Comparison of ENCODE assay signal across 8 mouse cellular contexts in genomic region chr11:115999538-116000143, GRCm38 (mm10). TPM values are rescaled to one million over a fixed set of nuclear protein-coding genes. Genes with fewer than 3 reads are reported as not detected.
DNase-seq lines count a peak whose midpoint lies in the region; ATAC-seq and TF ChIP-seq lines count a peak whose summit lies in the region.

No protein-coding gene starts in this region.

- H3K4me2 ChIP-seq in kidney, embryonic 15.5 days: no peak overlapping the region
- no peak overlapping the region for H3K4me2 ChIP-seq in forebrain, embryonic 16.5 days (ENCODE audit: low read length)
- no peak overlapping the region for H3K4me2 ChIP-seq in hindbrain, embryonic 14.5 days (replicated peaks)
- H3K4me2 ChIP-seq in midbrain, embryonic 12.5 days (replicated peaks): no peak overlapping the region

- intact Hi-C loops in left cerebral cortex, postnatal 14 days (cut with DNase I): loop anchor here (2.0 kb wide), 1 partner anchor 61 kb away; no protein-coding TSS in a partner anchor

- 15% methylated on average over 14 of the region's 14 CpGs for WGBS in kidney, embryonic 15.5 days
- WGBS in forebrain, embryonic 16.5 days: 19% methylated on average over 14 of the region's 14 CpGs
- 16% methylated on average over 14 of the region's 14 CpGs for WGBS in hindbrain, embryonic 14.5 days
- 22% methylated on average over 14 of the region's 14 CpGs for WGBS in midbrain, embryonic 12.5 days

- H3K4me3 ChIP-seq in kidney, embryonic 15.5 days (replicated peaks): no peak overlapping the region
- H3K4me3 ChIP-seq in forebrain, embryonic 16.5 days (replicated peaks; ENCODE audit: low read length): no peak overlapping the region
- H3K4me3 ChIP-seq in hindbrain, embryonic 14.5 days (replicated peaks; ENCODE audit: low read length): no peak overlapping the region
- no peak overlapping the region for H3K4me3 ChIP-seq in midbrain, embryonic 12.5 days

- H3K9ac ChIP-seq in kidney, embryonic 15.5 days: no peak overlapping the region
- 0 out of 2 replicates have a peak overlapping the region, but pooled peaks have one; percentile 5 for H3K9ac ChIP-seq in forebrain, embryonic 16.5 days (replicated peaks; ENCODE audit: low read depth, low read length)
- H3K9ac ChIP-seq in hindbrain, embryonic 14.5 days: no peak overlapping the region
- H3K9ac ChIP-seq in midbrain, embryonic 12.5 days (replicated peaks): no peak overlapping the region; the same call in 1 of the 2 replicates

- peak; percentile 73; the same call in 1 of the 2 replicates for TF ChIP-seq CTCF in brain, embryonic 14.5 days (IDR thresholded peaks at IDR 0.05; ENCODE audit: borderline replicate concordance, extremely low read depth, insufficient read depth, insufficient read length)

- peaks cover 11% of the 10 kb centered on the region for H3K4me1 ChIP-seq in kidney, embryonic 15.5 days
- H3K4me1 ChIP-seq in forebrain, embryonic 16.5 days (replicated peaks; ENCODE audit: control insufficient read depth, insufficient read depth, low read length): peaks cover under 1% of the 10 kb centered on the region
- 0 out of 2 replicates have a peak, but pooled peaks cover 3% of the 10 kb centered on the region for H3K4me1 ChIP-seq in hindbrain, embryonic 14.5 days (replicated peaks; ENCODE audit: control insufficient read depth, insufficient read depth, low read length)
- H3K4me1 ChIP-seq in midbrain, embryonic 12.5 days: peaks cover 16% of the 10 kb centered on the region

- TF ChIP-seq POLR2A in brain, embryonic 14.5 days (IDR thresholded peaks at IDR 0.05; ENCODE audit: borderline replicate concordance, extremely low read depth, insufficient read depth, insufficient read length, poor library complexity, severe bottlenecking): no peak

- no peak overlapping the region for H3K27ac ChIP-seq in kidney, embryonic 15.5 days
- no peak overlapping the region for H3K27ac ChIP-seq in forebrain, embryonic 16.5 days (ENCODE audit: low read length)
- no peak overlapping the region for H3K27ac ChIP-seq in hindbrain, embryonic 14.5 days
- H3K27ac ChIP-seq in midbrain, embryonic 12.5 days (replicated peaks): no peak overlapping the region

- no peaks in the 10 kb centered on the region for H3K9me3 ChIP-seq in kidney, embryonic 15.5 days (replicated peaks)
- H3K9me3 ChIP-seq in forebrain, embryonic 16.5 days (ENCODE audit: control insufficient read depth, low read length): no peaks in the 10 kb centered on the region
- no peaks in the 10 kb centered on the region for H3K9me3 ChIP-seq in hindbrain, embryonic 14.5 days (ENCODE audit: control insufficient read depth, low read length)
- no peaks in the 10 kb centered on the region for H3K9me3 ChIP-seq in midbrain, embryonic 12.5 days

- ATAC-seq in kidney, embryonic 15.5 days (replicated peaks; ENCODE audit: low FRiP score): no peak
- peak; percentile 26; the same call in 1 of the 2 replicates for ATAC-seq in forebrain, embryonic 16.5 days
- no peak for ATAC-seq in hindbrain, embryonic 14.5 days (ENCODE audit: low FRiP score)
- ATAC-seq in midbrain, embryonic 12.5 days (ENCODE audit: low FRiP score, low read depth): 0 out of 2 replicates have a peak, but pooled peaks have one; percentile 34

- H3K36me3 ChIP-seq in kidney, embryonic 15.5 days: no peaks in the 10 kb centered on the region
- no peaks in the 10 kb centered on the region for H3K36me3 ChIP-seq in forebrain, embryonic 16.5 days (ENCODE audit: control insufficient read depth, insufficient read depth)
- no peaks in the 10 kb centered on the region for H3K36me3 ChIP-seq in hindbrain, embryonic 14.5 days (replicated peaks; ENCODE audit: control insufficient read depth, insufficient read depth)
- no peaks in the 10 kb centered on the region for H3K36me3 ChIP-seq in midbrain, embryonic 12.5 days
- H3K36me3 ChIP-seq in splenic B cell, adult 2 months (ENCODE audit: control insufficient read depth, insufficient read depth, low read length, poor library complexity, severe bottlenecking): no peaks in the 10 kb centered on the region

- DNase-seq in kidney, adult 18-20 months: peak; percentile 84
- DNase-seq in brain, embryonic 14.5 days (ENCODE audit: low read depth): peak; percentile 78
- peak; percentile 83 for DNase-seq in hindbrain, embryonic 14.5 days (ENCODE audit: low spot score)
- peak; percentile 81 to 85 for DNase-seq in left cerebral cortex, postnatal 14 days (ENCODE audit: low spot score in 2 of 2)
- DNase-seq in splenic B cell, adult 2 months (ENCODE audit: low read depth, low spot score): peak; percentile 88

- peaks cover 8% of the 10 kb centered on the region; the same call in 1 of the 2 replicates for H3K27me3 ChIP-seq in kidney, embryonic 15.5 days
- no peaks in the 10 kb centered on the region for H3K27me3 ChIP-seq in forebrain, embryonic 16.5 days (replicated peaks; ENCODE audit: control insufficient read depth, insufficient read depth, low read length)
- peaks cover 6% of the 10 kb centered on the region; the same call in 1 of the 2 replicates for H3K27me3 ChIP-seq in hindbrain, embryonic 14.5 days (ENCODE audit: control insufficient read depth, insufficient read depth, low read length)
- H3K27me3 ChIP-seq in midbrain, embryonic 12.5 days: peaks cover 28% of the 10 kb centered on the region
- H3K27me3 ChIP-seq in splenic B cell, adult 2 months (ENCODE audit: control insufficient read depth, insufficient read depth, low read length, poor library complexity, severe bottlenecking): no peaks in the 10 kb centered on the region

RNA-seq across cellular contexts. Expression of gene Galk1, which starts 12.9 kb away (rescaled TPM):
- polyA plus RNA-seq in kidney, embryonic 15.5 days (2015; fragmentation: Nextera tagmentation; extraction: Ambion mirVana): 194 and 208 TPM in 2 replicates
- polyA plus RNA-seq in brain, embryonic 14.5 days (2012; rRNA removed): 39.2 and 41.8 TPM in 2 replicates
- polyA plus RNA-seq in forebrain, embryonic 16.5 days (2015; fragmentation: Nextera tagmentation; extraction: Ambion mirVana): 61.3 and 64.2 TPM in 2 replicates
- polyA plus RNA-seq in hindbrain, embryonic 14.5 days (2014; fragmentation: Nextera tagmentation; extraction: Ambion mirVana): 48.6 and 54.4 TPM in 2 replicates
- total RNA-seq in left cerebral cortex, postnatal 14 days (2021): 10 to 100 TPM; 18.8 to 19.4 TPM
- polyA plus RNA-seq in midbrain, embryonic 12.5 days (2016; fragmentation: Nextera tagmentation; extraction: Ambion mirVana): 75.3 and 92.6 TPM in 2 replicates

RNA-seq across cellular contexts. Expression of gene Itgb4, which starts 25.1 kb away (rescaled TPM):
- 2.1 and 2.7 TPM in 2 replicates for polyA plus RNA-seq in kidney, embryonic 15.5 days (2015; fragmentation: Nextera tagmentation; extraction: Ambion mirVana)
- polyA plus RNA-seq in brain, embryonic 14.5 days (2012; rRNA removed): 0.91 and 2.1 TPM in 2 replicates
- polyA plus RNA-seq in forebrain, embryonic 16.5 days (2015; fragmentation: Nextera tagmentation; extraction: Ambion mirVana): 0.67 and 0.80 TPM in 2 replicates
- polyA plus RNA-seq in hindbrain, embryonic 14.5 days (2014; fragmentation: Nextera tagmentation; extraction: Ambion mirVana): 1.5 and 1.6 TPM in 2 replicates
- 1 to 10 TPM; 3.2 to 4.2 TPM for total RNA-seq in left cerebral cortex, postnatal 14 days (2021)
- polyA plus RNA-seq in midbrain, embryonic 12.5 days (2016; fragmentation: Nextera tagmentation; extraction: Ambion mirVana): 0.59 and 1.3 TPM in 2 replicates

RNA-seq across cellular contexts. Expression of gene H3f3b, which starts 28.1 kb away (rescaled TPM):
- polyA plus RNA-seq in kidney, embryonic 15.5 days (2015; fragmentation: Nextera tagmentation; extraction: Ambion mirVana): 1,673 and 1,817 TPM in 2 replicates
- 1,173 and 1,240 TPM in 2 replicates for polyA plus RNA-seq in brain, embryonic 14.5 days (2012; rRNA removed)
- 2,318 and 2,532 TPM in 2 replicates for polyA plus RNA-seq in forebrain, embryonic 16.5 days (2015; fragmentation: Nextera tagmentation; extraction: Ambion mirVana)
- 1,746 and 2,054 TPM in 2 replicates for polyA plus RNA-seq in hindbrain, embryonic 14.5 days (2014; fragmentation: Nextera tagmentation; extraction: Ambion mirVana)
- 100 to 1,000 TPM; 254 to 295 TPM for total RNA-seq in left cerebral cortex, postnatal 14 days (2021)
- 2,249 and 2,254 TPM in 2 replicates for polyA plus RNA-seq in midbrain, embryonic 12.5 days (2016; fragmentation: Nextera tagmentation; extraction: Ambion mirVana)

RNA-seq across cellular contexts. Expression of gene Unk, which starts 30.5 kb away (rescaled TPM):
- 37.3 and 40.1 TPM in 2 replicates for polyA plus RNA-seq in kidney, embryonic 15.5 days (2015; fragmentation: Nextera tagmentation; extraction: Ambion mirVana)
- 67.3 and 87.0 TPM in 2 replicates for polyA plus RNA-seq in brain, embryonic 14.5 days (2012; rRNA removed)
- polyA plus RNA-seq in forebrain, embryonic 16.5 days (2015; fragmentation: Nextera tagmentation; extraction: Ambion mirVana): 37.6 and 42.1 TPM in 2 replicates
- 25.6 and 29.3 TPM in 2 replicates for polyA plus RNA-seq in hindbrain, embryonic 14.5 days (2014; fragmentation: Nextera tagmentation; extraction: Ambion mirVana)
- 10 to 100 TPM; 23.8 to 25.5 TPM for total RNA-seq in left cerebral cortex, postnatal 14 days (2021)
- 50.3 and 51.5 TPM in 2 replicates for polyA plus RNA-seq in midbrain, embryonic 12.5 days (2016; fragmentation: Nextera tagmentation; extraction: Ambion mirVana)

Comparison
In these comparisons a context has a peak if more than half of its experiments do, and no peak if none do; other contexts are left out.
1. ATAC-seq: peak in forebrain, embryonic 16.5 days (single experiment) and midbrain, embryonic 12.5 days (single experiment); none in kidney, embryonic 15.5 days (single experiment) and hindbrain, embryonic 14.5 days (single experiment).
2. Peak in every context shown above with its lines, with median percentiles within 50 percentile points of each other: DNase-seq.